Mouse (Mus musculus) myocyte (in vitro differentiated cells): Measurements from ENCODE around the gene Slc25a19. TPM values are rescaled to one million over a fixed set of nuclear protein-coding genes. Genes with fewer than 3 reads are reported as not detected.

Experiments used
- H3K27me3 ChIP-seq: one replicate; pipeline ENCODE4 v1.6.1; 2011; ENCODE audit not compliant: control insufficient read depth, insufficient read depth, insufficient read length
- H3K36me3 ChIP-seq: one replicate; pipeline ENCODE4 v1.6.1; 2011; ENCODE audit not compliant: control insufficient read depth, insufficient read depth
- H3K4me2 ChIP-seq: one replicate; pipeline ENCODE4 v1.6.1; 2011; ENCODE audit warnings: low read depth, control low read depth
- H3K4me3 ChIP-seq: one replicate; pipeline ENCODE4 v1.5.1; 2011; ENCODE audit warnings: mild to moderate bottlenecking, control low read depth, moderate library complexity
- H3K79me2 ChIP-seq: one replicate; pipeline ENCODE4 v1.6.1; 2011; ENCODE audit not compliant: control insufficient read depth, insufficient read depth
- H3ac ChIP-seq: one replicate; pipeline ENCODE4 v1.6.1; 2011; ENCODE audit not compliant: control insufficient read depth, insufficient read length
- CEBPB ChIP-seq: IDR thresholded peaks from 2 replicates; pipeline ENCODE4 v1.6.1; 2011; ENCODE audit warnings: mild to moderate bottlenecking, moderate library complexity; ENCODE audit not compliant: poor library complexity, insufficient read depth, severe bottlenecking
- E2F4 ChIP-seq: IDR thresholded peaks from one replicate; pipeline ENCODE4 v1.6.1; 2011; ENCODE audit warnings: mild to moderate bottlenecking, control low read depth, moderate library complexity; ENCODE audit not compliant: insufficient read depth
- MAX ChIP-seq: IDR thresholded peaks from one replicate; pipeline ENCODE4 v1.6.1; 2011; ENCODE audit warnings: low read depth, mild to moderate bottlenecking, control low read depth
- MYOD1 ChIP-seq, 3 experiments: IDR thresholded peaks; one replicate each; pipeline ENCODE4 v1.6.1; 2011; ENCODE audit warnings: control low read depth in 2 of 3, low read depth in 2 of 3, mild to moderate bottlenecking in 2 of 3, moderate library complexity in 1 of 3; ENCODE audit not compliant: insufficient read length in 2 of 3, control insufficient read depth in 1 of 3
- MYOG ChIP-seq, 3 experiments: IDR thresholded peaks; one replicate each; pipeline ENCODE4 v1.6.1; 2011; ENCODE audit warnings: control low read depth in 2 of 3, low read depth in 2 of 3, mild to moderate bottlenecking in 2 of 3; ENCODE audit not compliant: insufficient read length in 2 of 3, control insufficient read depth in 1 of 3, insufficient read depth in 1 of 3
- POLR2A ChIP-seq: IDR thresholded peaks from one replicate; pipeline ENCODE4 v1.6.1; 2011; ENCODE audit warnings: low read depth, mild to moderate bottlenecking, control low read depth, moderate library complexity; ENCODE audit not compliant: insufficient read length
- POLR2AphosphoS2 ChIP-seq: IDR thresholded peaks from one replicate; pipeline ENCODE4 v1.6.1; 2011; ENCODE audit warnings: low read depth, control low read depth; ENCODE audit not compliant: insufficient read length
- REST ChIP-seq: IDR thresholded peaks from one replicate; pipeline ENCODE4 v1.6.1; 2011; ENCODE audit warnings: mild to moderate bottlenecking, control low read depth, moderate library complexity; ENCODE audit not compliant: insufficient read depth, insufficient read length
- SRF ChIP-seq: IDR thresholded peaks from one replicate; pipeline ENCODE4 v1.6.1; 2011; ENCODE audit warnings: low read depth; ENCODE audit not compliant: control insufficient read depth, insufficient read length
- TCF12 ChIP-seq: IDR thresholded peaks from one replicate; pipeline ENCODE4 v1.6.1; 2011; ENCODE audit warnings: mild to moderate bottlenecking, control low read depth; ENCODE audit not compliant: poor library complexity, insufficient read depth, severe bottlenecking
- TCF3 ChIP-seq: IDR thresholded peaks from one replicate; pipeline ENCODE4 v1.6.1; 2011; ENCODE audit warnings: low read depth, control low read depth; ENCODE audit not compliant: insufficient read length
- USF1 ChIP-seq: IDR thresholded peaks from one replicate; pipeline ENCODE4 v1.6.1; 2011; ENCODE audit warnings: low read depth, mild to moderate bottlenecking, control low read depth, moderate library complexity
- polyA plus RNA-seq: library from polyadenylated mRNA; unstranded; fragments of >200 nt; fragmentation: generic; extraction: Trizol; gene quantifications from one replicate; pipeline ENCODE4 v1.2.1, GENCODE M21; 2012; ENCODE audit warnings: missing spikeins

The Slc25a19 gene
- polyA plus RNA-seq, 1 experiment = 13.9 TPM

- no peaks in the 10 kb centered on the region for H3K27me3 ChIP-seq
These were observed 42.5 kb downstream of the Slc25a19 start for GRCm38 (mm10) chr11:115585573-115586100.

DNA sequence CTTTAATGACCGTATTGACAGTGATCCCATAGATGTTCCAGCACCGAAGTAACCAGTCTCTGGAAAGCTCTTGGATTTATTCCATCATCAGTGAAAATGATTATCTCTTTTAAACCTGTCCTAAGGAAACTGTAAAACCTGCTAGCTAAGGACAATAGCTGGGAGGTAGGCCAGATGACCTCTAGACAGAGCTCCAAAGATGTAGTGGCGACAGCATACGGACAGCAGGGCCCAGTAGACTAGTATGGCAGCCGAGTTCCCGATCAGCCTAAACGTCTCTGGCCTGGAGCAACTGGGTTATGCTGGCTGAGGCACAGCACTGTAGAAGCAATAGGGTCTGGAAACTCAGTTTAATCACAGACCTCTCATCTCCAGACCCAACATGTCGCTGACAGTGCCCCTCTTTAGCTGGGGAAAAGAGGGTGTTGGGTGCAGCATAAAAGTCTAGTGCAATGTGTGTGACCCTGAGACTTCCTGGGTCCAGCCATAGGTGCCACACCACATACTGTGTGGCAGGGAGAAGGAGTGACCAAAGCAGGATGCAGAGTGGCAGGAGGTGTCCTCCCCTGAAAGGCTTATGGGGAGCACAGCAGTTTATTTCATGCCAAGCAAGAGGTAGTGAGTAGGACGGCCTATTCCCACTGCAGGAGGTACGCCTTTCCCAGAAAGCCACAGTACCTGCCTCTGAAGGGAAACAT, 43.6 kb downstream of the Slc25a19 start:
- H3ac ChIP-seq = no peak overlapping the region
- no peaks in the 10 kb centered on the region for H3K79me2 ChIP-seq
- peak; percentile 20 for TF ChIP-seq POLR2AphosphoS2
- TF ChIP-seq TCF3 = no peak

More at GRCm38 (mm10) chr11:115585573-115586100, 42.5 kb downstream of the Slc25a19 start:
- peak; percentile 13 for TF ChIP-seq POLR2A
- TF ChIP-seq USF1 = no peak
- H3K4me3 ChIP-seq = no peak overlapping the region
- no peak overlapping the region for H3ac ChIP-seq
- H3K36me3 ChIP-seq = peaks cover 50% of the 10 kb centered on the region
- H3K79me2 ChIP-seq = no peaks in the 10 kb centered on the region
- no peak overlapping the region for H3K4me2 ChIP-seq

DNA sequence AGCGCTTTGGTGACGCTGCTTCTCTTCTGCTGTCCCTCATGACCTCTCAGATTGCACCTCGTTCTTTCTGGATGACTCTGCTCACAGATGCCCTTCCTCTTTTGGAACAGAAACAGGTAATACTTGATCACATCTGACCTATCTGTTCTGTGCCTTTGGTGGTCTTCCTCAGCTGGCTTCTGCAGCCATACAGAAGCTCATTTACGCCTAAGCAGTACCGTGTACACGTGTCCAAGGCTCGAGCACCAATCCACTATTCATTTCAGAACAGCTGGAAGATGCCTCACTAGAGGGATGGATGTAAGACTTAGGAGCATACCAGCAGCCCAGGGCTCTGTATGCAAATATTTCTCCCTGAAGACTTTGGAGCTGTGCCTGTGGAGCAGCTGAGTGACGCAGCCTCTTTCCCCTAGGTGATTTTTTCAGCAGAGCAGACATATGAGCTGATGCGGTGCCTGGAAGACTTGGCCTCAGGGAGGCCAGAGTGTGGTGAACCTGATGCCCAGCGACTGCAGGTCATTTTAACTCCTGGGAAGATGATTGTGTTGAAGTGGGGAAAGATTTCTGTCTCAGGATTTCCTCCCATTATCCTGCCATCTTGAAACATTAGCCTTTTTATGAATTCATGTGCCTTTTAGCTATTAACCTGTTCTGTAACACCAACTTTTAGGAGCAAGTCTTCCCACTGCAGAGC, 45.0 kb downstream of the Slc25a19 start:
- TF ChIP-seq MAX (no peak), CEBPB (no peak), POLR2A (peak; percentile 18)
- Histone ChIP-seq H3K79me2 (no peaks in the 10 kb centered on the region), H3ac (no peak overlapping the region), H3K27me3 (no peaks in the 10 kb centered on the region), H3K4me3 (no peak overlapping the region), H3K4me2 (no peak overlapping the region), H3K36me3 (peaks cover 53% of the 10 kb centered on the region)

More for the DNA sequence above, 43.6 kb downstream of the Slc25a19 start:
- Histone ChIP-seq H3K4me2 (no peak overlapping the region), H3K36me3 (peaks cover 54% of the 10 kb centered on the region), H3K4me3 (no peak overlapping the region), H3K27me3 (no peaks in the 10 kb centered on the region)

DNA sequence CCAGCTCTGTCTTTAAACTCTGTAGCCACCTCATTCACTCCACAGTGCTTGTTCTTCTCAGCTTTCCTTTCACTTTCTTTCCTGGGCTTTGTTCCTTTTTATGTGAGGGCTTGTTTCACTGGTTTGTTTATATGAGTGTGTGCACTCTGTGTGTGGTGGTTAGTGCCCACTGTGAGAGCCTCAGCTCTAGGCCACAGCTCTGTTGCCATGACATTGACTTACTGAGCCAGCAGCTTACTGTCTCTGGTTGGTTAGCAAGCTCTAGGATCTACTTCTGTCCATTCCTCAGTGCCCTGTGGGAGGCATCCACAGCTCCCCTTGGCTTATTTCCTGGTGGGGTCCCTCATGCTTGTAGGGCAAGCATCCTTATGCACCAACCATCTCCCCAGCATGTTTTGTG, 49.0 kb downstream of the Slc25a19 start:
- Histone ChIP-seq H3K36me3 (peaks cover 28% of the 10 kb centered on the region), H3K4me2 (no peak overlapping the region), H3K4me3 (no peak overlapping the region), H3K27me3 (no peaks in the 10 kb centered on the region), H3ac (no peak overlapping the region), H3K79me2 (no peaks in the 10 kb centered on the region)
- TF ChIP-seq TCF12 (no peak), POLR2AphosphoS2 (no peak), REST (no peak), SRF (no peak), E2F4 (no peak), MYOG (IDR thresholded peaks at IDR 0.05; ENCODE audit: control insufficient read depth in 1 of 3, insufficient read depth in 1 of 3, insufficient read length in 2 of 3, low read depth in 2 of 3) (no peak), CEBPB (no peak), MAX (no peak), USF1 (no peak), MYOD1 (IDR thresholded peaks at IDR 0.05; ENCODE audit: control insufficient read depth in 1 of 3, insufficient read length in 2 of 3, low read depth in 2 of 3) (no peak), TCF3 (no peak), POLR2A (no peak)

- Histone ChIP-seq H3K36me3 (peaks cover 6% of the 10 kb centered on the region), H3ac (peak overlapping the region; percentile 5), H3K4me3 (peak overlapping the region; percentile 69), H3K4me2 (peak overlapping the region; percentile 74), H3K27me3 (no peaks in the 10 kb centered on the region), H3K79me2 (peaks cover 25% of the 10 kb centered on the region)
- TF ChIP-seq USF1 = no peak
- TF ChIP-seq E2F4 = no peak
- TF ChIP-seq MYOG (IDR thresholded peaks at IDR 0.05; ENCODE audit: control insufficient read depth in 1 of 3, insufficient read depth in 1 of 3, insufficient read length in 2 of 3, low read depth in 2 of 3) = no peak
- no peak for TF ChIP-seq REST
- no peak for TF ChIP-seq POLR2A
- TF ChIP-seq MYOD1 (IDR thresholded peaks at IDR 0.05; ENCODE audit: control insufficient read depth in 1 of 3, insufficient read length in 2 of 3, low read depth in 2 of 3) = no peak
- no peak for TF ChIP-seq SRF
- no peak for TF ChIP-seq CEBPB
- no peak for TF ChIP-seq POLR2AphosphoS2
- no peak for TF ChIP-seq TCF12
- TF ChIP-seq TCF3 = no peak
- no peak for TF ChIP-seq MAX
These were observed 63.1 kb downstream of the Slc25a19 start for GRCm38 (mm10) chr11:115564961-115565360.

Other genes with a start within 250 kb of the Slc25a19 start
- gene Cdr2l, start 246.4 kb downstream of the Slc25a19 start, polyA plus RNA-seq = 52.8 TPM
- gene Mrpl58, start 224.5 kb downstream of the Slc25a19 start, polyA plus RNA-seq = 201 TPM
- gene Atp5h, start 208.3 kb downstream of the Slc25a19 start, polyA plus RNA-seq = 693 TPM
- 27.3 TPM for gene Kctd2, start 208.2 kb downstream of the Slc25a19 start, polyA plus RNA-seq
- not detected for gene Trim80, start 187.8 kb downstream of the Slc25a19 start, polyA plus RNA-seq
- 0.10 TPM for gene Slc16a5, start 165.8 kb downstream of the Slc25a19 start, polyA plus RNA-seq
- 6.2 TPM for gene Armc7, start 152.6 kb downstream of the Slc25a19 start, polyA plus RNA-seq
- gene Nt5c, start 136.4 kb downstream of the Slc25a19 start, polyA plus RNA-seq = 64.0 TPM
- 386 TPM for gene Jpt1, start 113.9 kb downstream of the Slc25a19 start, polyA plus RNA-seq
- gene Sumo2, start 92.0 kb downstream of the Slc25a19 start, polyA plus RNA-seq = 176 TPM
- gene Nup85, start 63.9 kb downstream of the Slc25a19 start, polyA plus RNA-seq = 41.1 TPM
- gene Mrps7, start 24.4 kb downstream of the Slc25a19 start, polyA plus RNA-seq = 61.5 TPM
- 16.4 TPM for gene Gga3, start 24.2 kb downstream of the Slc25a19 start, polyA plus RNA-seq
- gene Mif4gd, start 15.3 kb downstream of the Slc25a19 start, polyA plus RNA-seq = 17.5 TPM
- gene Grb2, start 80.3 kb upstream of the Slc25a19 start, polyA plus RNA-seq = 71.2 TPM
- gene Tmem94, start 137.1 kb upstream of the Slc25a19 start, polyA plus RNA-seq = 19.6 TPM
- 8.0 TPM for gene Caskin2, start 185.3 kb upstream of the Slc25a19 start, polyA plus RNA-seq
- 15.6 TPM for gene Tsen54, start 186.4 kb upstream of the Slc25a19 start, polyA plus RNA-seq
- 0.43 TPM for gene Llgl2, start 195.8 kb upstream of the Slc25a19 start, polyA plus RNA-seq
- 0.23 TPM for gene Myo15b, start 230.1 kb upstream of the Slc25a19 start, polyA plus RNA-seq